9 mouse cellular contexts compared by ENCODE assay signal in genomic region chr19:7607690-7608201, GRCm38 (mm10). TPM values are rescaled to one million over a fixed set of nuclear protein-coding genes. Genes with fewer than 3 reads are reported as not detected.
DNase-seq lines count a peak whose midpoint lies in the region; ATAC-seq and TF ChIP-seq lines count a peak whose summit lies in the region.
"Had no signal": no experiment of that assay in that cellular context is flagged by ENCODE, and none has a peak within 500 bp of the region (broad histone marks: within the 10 kb centered on the region; RNA-seq: fewer than 3 reads in every experiment).

No protein-coding gene starts in this region.

- TF ChIP-seq CTCF in small intestine, adult 2 months (IDR thresholded peaks at IDR 0.05; ENCODE audit: extremely low read depth, insufficient read length, insufficient replicate concordance, low read depth, low read length), result no peak

- H3K4me1 ChIP-seq in embryonic facial prominence, embryonic 15.5 days, result peaks cover 35% of the 10 kb centered on the region
- peaks cover 21% of the 10 kb centered on the region for H3K4me1 ChIP-seq in small intestine, adult 2 months (ENCODE audit: control insufficient read depth, insufficient read depth, insufficient read length, low read length)
- H3K4me1 ChIP-seq in hindbrain, embryonic 12.5 days, result peaks cover 27% of the 10 kb centered on the region

- peak; percentile 29; the same call in 1 of the 2 replicates for ATAC-seq in embryonic facial prominence, embryonic 15.5 days (ENCODE audit: insufficient number of reproducible peaks, low FRiP score, low TSS enrichment, low read depth)
- ATAC-seq in hindbrain, embryonic 12.5 days (ENCODE audit: low FRiP score), result no peak

- H3K36me3 ChIP-seq in embryonic facial prominence, embryonic 15.5 days, result no peaks in the 10 kb centered on the region
- no peaks in the 10 kb centered on the region for H3K36me3 ChIP-seq in small intestine, adult 2 months (ENCODE audit: control insufficient read depth, insufficient read depth, low read length)
- no peaks in the 10 kb centered on the region for H3K36me3 ChIP-seq in hindbrain, embryonic 12.5 days

- no peak for TF ChIP-seq POLR2A in small intestine, adult 2 months (IDR thresholded peaks at IDR 0.05; ENCODE audit: low read depth, low read length)

- peak overlapping the region; percentile 76 for H3K27ac ChIP-seq in embryonic facial prominence, embryonic 15.5 days (replicated peaks)
- H3K27ac ChIP-seq in small intestine, adult 2 months (ENCODE audit: insufficient read depth, low read depth, low read length), result peak overlapping the region; percentile 94
- H3K27ac ChIP-seq in hindbrain, embryonic 12.5 days, result no peak overlapping the region

- H3K27me3 ChIP-seq in embryonic facial prominence, embryonic 15.5 days, result 0 out of 2 replicates have a peak, but pooled peaks cover 2% of the 10 kb centered on the region
- no peaks in the 10 kb centered on the region for H3K27me3 ChIP-seq in small intestine, adult 2 months (ENCODE audit: control insufficient read depth, insufficient read depth, low read length)
- peaks cover 33% of the 10 kb centered on the region for H3K27me3 ChIP-seq in hindbrain, embryonic 12.5 days

- H3K4me3 ChIP-seq in embryonic facial prominence, embryonic 15.5 days (replicated peaks), result no peak overlapping the region
- H3K4me3 ChIP-seq in small intestine, adult 2 months (ENCODE audit: low read depth, low read length), result no peak overlapping the region
- no peak overlapping the region for H3K4me3 ChIP-seq in hindbrain, embryonic 12.5 days

- no peaks in the 10 kb centered on the region for H3K9me3 ChIP-seq in embryonic facial prominence, embryonic 15.5 days (replicated peaks)
- H3K9me3 ChIP-seq in hindbrain, embryonic 12.5 days (replicated peaks), result no peaks in the 10 kb centered on the region

- H3K9ac ChIP-seq in embryonic facial prominence, embryonic 15.5 days, result no peak overlapping the region
- H3K9ac ChIP-seq in hindbrain, embryonic 12.5 days, result no peak overlapping the region

- WGBS in embryonic facial prominence, embryonic 15.5 days, result 65% methylated on average over 7 of the region's 7 CpGs
- 32% methylated on average over 7 of the region's 7 CpGs for WGBS in large intestine, adult 2 months
- 24% methylated on average over 7 of the region's 7 CpGs for WGBS in small intestine, adult 2 months
- 80% methylated on average over 7 of the region's 7 CpGs for WGBS in hindbrain, embryonic 12.5 days

- DNase-seq in lung, adult 18-20 months, result peak; percentile 52 to 76
- DNase-seq in lung, postnatal 25 days (ENCODE audit: low spot score), result no peak
- DNase-seq in large intestine, adult 2 months (ENCODE audit: low read depth, low spot score), result peak; percentile 83
- DNase-seq in right cerebral cortex, adult 18-20 months, result no peak
- DNase-seq: kidney, adult 9 months; right cerebral cortex, postnatal 14 days had no signal

- no peak overlapping the region for H3K4me2 ChIP-seq in embryonic facial prominence, embryonic 15.5 days (replicated peaks)
- no peak overlapping the region for H3K4me2 ChIP-seq in hindbrain, embryonic 12.5 days (replicated peaks)

RNA-seq across cellular contexts. Expression of gene Lgals12, which starts 0.8 kb away (rescaled TPM):
- polyA plus RNA-seq in embryonic facial prominence, embryonic 15.5 days (2015; fragmentation: Nextera tagmentation; extraction: Ambion mirVana), result 1.4 and 2.3 TPM in 2 replicates
- polyA plus RNA-seq in large intestine, adult 2 months (2012; rRNA removed), result 3.3 and 4.5 TPM in 2 replicates
- 1.2 and 2.9 TPM in 2 replicates for polyA plus RNA-seq in small intestine, adult 2 months (2012; rRNA removed)
- polyA plus RNA-seq in hindbrain, embryonic 12.5 days (2016; fragmentation: Nextera tagmentation; extraction: Ambion mirVana), result 0.10 and 0.12 TPM in 2 replicates

RNA-seq across cellular contexts. Expression of gene Hrasls5, which starts 4.6 kb away (rescaled TPM):
- polyA plus RNA-seq in embryonic facial prominence, embryonic 15.5 days (2015; fragmentation: Nextera tagmentation; extraction: Ambion mirVana), result 0.21 and 0.38 TPM in 2 replicates
- polyA plus RNA-seq in large intestine, adult 2 months (2012; rRNA removed), result 0.07 TPM in 1 of 2 replicates, not detected in the other
- not detected in 2 replicates for polyA plus RNA-seq in small intestine, adult 2 months (2012; rRNA removed)
- not detected in 2 replicates for polyA plus RNA-seq in hindbrain, embryonic 12.5 days (2016; fragmentation: Nextera tagmentation; extraction: Ambion mirVana)

RNA-seq across cellular contexts. Expression of gene Pla2g16, which starts 50.5 kb away (rescaled TPM):
- polyA plus RNA-seq in embryonic facial prominence, embryonic 15.5 days (2015; fragmentation: Nextera tagmentation; extraction: Ambion mirVana), result 13.0 and 14.8 TPM in 2 replicates
- 27.6 and 40.2 TPM in 2 replicates for polyA plus RNA-seq in large intestine, adult 2 months (2012; rRNA removed)
- polyA plus RNA-seq in small intestine, adult 2 months (2012; rRNA removed), result 15.7 and 23.1 TPM in 2 replicates
- polyA plus RNA-seq in hindbrain, embryonic 12.5 days (2016; fragmentation: Nextera tagmentation; extraction: Ambion mirVana), result 2.8 and 4.8 TPM in 2 replicates

Comparison
In these comparisons a context has a peak if more than half of its experiments do, and no peak if none do; other contexts are left out.
1. DNase-seq: peak in lung, adult 18-20 months (2 of 2) and large intestine, adult 2 months (single experiment); none in lung, postnatal 25 days (single experiment) and right cerebral cortex, adult 18-20 months (single experiment).